Mouse (Mus musculus): Measurements from ENCODE around the gene Hist2h4.

DNA sequence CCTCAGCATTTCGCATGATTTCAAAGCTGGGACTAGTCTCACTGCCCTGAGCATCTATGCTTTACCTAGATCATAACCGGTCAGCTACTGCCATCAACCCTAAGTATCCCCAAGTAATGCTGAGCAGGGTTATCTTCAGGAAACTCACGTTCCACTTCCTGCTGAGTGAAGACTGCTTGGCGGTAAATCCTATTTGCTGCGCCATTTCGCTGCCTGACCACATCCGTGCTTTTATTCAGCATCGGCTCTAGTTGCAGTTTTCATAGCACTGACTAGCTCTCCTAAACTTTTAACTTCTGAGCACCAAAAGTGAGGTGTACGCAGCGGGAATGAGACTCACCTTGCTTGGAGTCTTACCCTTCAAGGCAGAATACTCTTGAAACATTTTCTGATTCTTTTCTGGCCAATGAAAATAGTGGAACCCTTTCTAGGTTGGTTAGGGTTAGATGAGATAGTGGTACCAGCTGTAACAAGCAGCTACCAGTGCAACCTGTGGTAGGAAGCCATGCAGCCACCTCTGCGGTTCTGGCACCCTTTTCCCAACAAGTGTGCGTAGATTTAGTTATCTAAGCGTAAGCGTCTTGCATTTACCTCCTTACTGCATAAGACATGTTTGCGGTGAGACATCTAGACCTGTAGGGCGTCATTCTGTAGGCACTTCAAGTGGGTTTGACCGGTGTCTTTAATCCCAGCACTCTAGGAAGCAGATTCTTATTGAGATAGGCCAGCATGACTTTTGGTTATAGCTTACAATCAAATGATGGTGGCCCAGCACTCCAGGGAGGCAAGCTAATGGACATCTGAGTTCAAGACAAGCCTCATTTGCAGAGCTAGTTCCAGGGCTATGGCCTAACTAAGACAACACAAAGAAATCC is 10.7 kb upstream of the Hist2h4 start:
- TF ChIP-seq CTCF (IDR thresholded peaks at IDR 0.05; ENCODE audit: low read depth, low read length): no peak
- no peak for TF ChIP-seq POLR2A (IDR thresholded peaks at IDR 0.05; ENCODE audit: borderline replicate concordance, low read depth, low read length)
